ENCODE assay signal across 24 mouse cellular contexts in the genomic region with DNA sequence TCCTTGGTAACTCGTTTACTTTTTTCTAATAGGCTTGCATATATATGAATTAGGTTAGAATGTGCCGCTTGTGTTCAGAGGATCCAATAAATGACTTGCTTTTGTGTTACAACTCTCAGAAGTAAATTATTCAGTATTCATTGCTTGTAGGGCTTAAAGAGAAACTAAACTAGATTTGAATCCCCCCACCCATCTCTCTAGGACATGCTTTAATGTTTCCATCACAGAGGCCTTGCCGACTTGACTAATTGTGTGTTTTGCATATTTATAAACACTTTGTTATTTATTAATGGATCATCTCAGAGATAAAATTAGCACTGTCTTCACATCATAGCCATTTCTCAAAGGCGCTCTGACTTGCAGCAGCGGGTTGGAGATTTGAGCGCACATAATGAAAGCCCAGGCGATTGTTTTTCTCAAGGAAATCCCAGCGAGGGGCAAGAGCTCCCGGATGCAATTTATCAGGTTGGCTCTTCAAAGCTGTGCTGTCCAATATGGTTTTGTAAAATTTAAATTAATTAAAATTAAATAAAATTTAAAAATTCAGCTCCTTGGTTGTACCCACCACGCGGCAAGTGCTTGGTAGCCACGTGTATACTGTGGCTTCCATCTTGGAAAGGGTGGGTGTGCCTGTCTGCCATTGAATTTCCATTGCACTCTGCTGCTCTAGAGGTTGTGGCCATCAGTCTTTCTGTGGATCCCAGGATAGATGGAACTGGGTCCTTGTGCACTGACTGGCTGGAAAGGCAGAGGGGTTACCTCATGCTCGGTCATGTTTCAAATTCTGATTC.
A peak's percentile ranks its signal among the peaks of the same experiment; 100 is the strongest.
DNase-seq lines count a peak whose midpoint lies in the region; ATAC-seq and TF ChIP-seq lines count a peak whose summit lies in the region.
"Had no signal": no experiment of that assay in that cellular context is flagged by ENCODE, and none has a peak within 500 bp of the region (broad histone marks: within the 10 kb centered on the region; RNA-seq: fewer than 3 reads in every experiment).

No protein-coding gene starts in this region.

- 0 out of 2 replicates have a peak, but pooled peaks cover 6% of the 10 kb centered on the region for H3K4me1 ChIP-seq in forebrain, embryonic 13.5 days
- H3K4me1 ChIP-seq in forebrain, postnatal 0 days (ENCODE audit: insufficient read depth), result no peaks in the 10 kb centered on the region
- H3K4me1 ChIP-seq in hindbrain, embryonic 15.5 days (replicated peaks), result no peaks in the 10 kb centered on the region
- no peaks in the 10 kb centered on the region for H3K4me1 ChIP-seq in hindbrain, embryonic 13.5 days (replicated peaks)
- H3K4me1 ChIP-seq in neural tube, embryonic 13.5 days (replicated peaks), result no peaks in the 10 kb centered on the region
- 0 out of 2 replicates have a peak, but pooled peaks cover 10% of the 10 kb centered on the region for H3K4me1 ChIP-seq in neural tube, embryonic 15.5 days
- H3K4me1 ChIP-seq: forebrain, embryonic 15.5 days; heart, embryonic 13.5 days had no signal

- H3K27me3 ChIP-seq in forebrain, embryonic 13.5 days, result no peaks in the 10 kb centered on the region
- H3K27me3 ChIP-seq in forebrain, postnatal 0 days (ENCODE audit: insufficient read depth, low read length), result no peaks in the 10 kb centered on the region
- no peaks in the 10 kb centered on the region for H3K27me3 ChIP-seq in hindbrain, embryonic 15.5 days
- no peaks in the 10 kb centered on the region for H3K27me3 ChIP-seq in hindbrain, embryonic 13.5 days
- H3K27me3 ChIP-seq in neural tube, embryonic 13.5 days, result no peaks in the 10 kb centered on the region
- no peaks in the 10 kb centered on the region for H3K27me3 ChIP-seq in neural tube, embryonic 15.5 days (replicated peaks)
- H3K27me3 ChIP-seq: embryonic facial prominence, embryonic 12.5 days; forebrain, embryonic 15.5 days; heart, embryonic 13.5 days had no signal

- ATAC-seq in forebrain, embryonic 13.5 days, result peak; percentile 19; the same call in 1 of the 2 replicates
- ATAC-seq in forebrain, postnatal 0 days, result no peak
- 0 out of 2 replicates have a peak, but pooled peaks have one; percentile 48 for ATAC-seq in hindbrain, embryonic 15.5 days (ENCODE audit: low FRiP score, low read depth)
- ATAC-seq in hindbrain, embryonic 13.5 days (ENCODE audit: low FRiP score), result no peak
- 0 out of 2 replicates have a peak, but pooled peaks have one; percentile 27 for ATAC-seq in neural tube, embryonic 13.5 days (ENCODE audit: low read depth)
- peak; percentile 41; the same call in 1 of the 2 replicates for ATAC-seq in neural tube, embryonic 15.5 days (ENCODE audit: low FRiP score)
- ATAC-seq: CD4-positive, CD25-positive, alpha-beta regulatory T cell, adult 4 months; forebrain, embryonic 15.5 days had no signal

- H3K9ac ChIP-seq in forebrain, embryonic 13.5 days, result no peak overlapping the region
- no peak overlapping the region for H3K9ac ChIP-seq in forebrain, postnatal 0 days
- no peak overlapping the region for H3K9ac ChIP-seq in hindbrain, embryonic 15.5 days
- no peak overlapping the region for H3K9ac ChIP-seq in hindbrain, embryonic 13.5 days
- no peak overlapping the region for H3K9ac ChIP-seq in neural tube, embryonic 13.5 days
- no peak overlapping the region for H3K9ac ChIP-seq in neural tube, embryonic 15.5 days (replicated peaks)
- H3K9ac ChIP-seq: embryonic facial prominence, embryonic 12.5 days; forebrain, embryonic 15.5 days; heart, embryonic 13.5 days; hindbrain, embryonic 14.5 days had no signal

- H3K4me2 ChIP-seq in forebrain, embryonic 13.5 days, result no peak overlapping the region
- no peak overlapping the region for H3K4me2 ChIP-seq in forebrain, postnatal 0 days (ENCODE audit: low read depth)
- H3K4me2 ChIP-seq in hindbrain, embryonic 15.5 days, result no peak overlapping the region
- H3K4me2 ChIP-seq in hindbrain, embryonic 13.5 days, result no peak overlapping the region
- no peak overlapping the region for H3K4me2 ChIP-seq in neural tube, embryonic 13.5 days
- no peak overlapping the region for H3K4me2 ChIP-seq in neural tube, embryonic 15.5 days
- H3K4me2 ChIP-seq: embryonic facial prominence, embryonic 12.5 days; forebrain, embryonic 15.5 days; heart, embryonic 13.5 days; hindbrain, embryonic 14.5 days had no signal

- no peak for TF ChIP-seq CTCF in forebrain, postnatal 0 days (IDR thresholded peaks at IDR 0.05; ENCODE audit: low read depth)

- H3K9me3 ChIP-seq in forebrain, embryonic 13.5 days (replicated peaks), result no peaks in the 10 kb centered on the region
- no peaks in the 10 kb centered on the region for H3K9me3 ChIP-seq in forebrain, postnatal 0 days (ENCODE audit: low read length)
- H3K9me3 ChIP-seq in hindbrain, embryonic 15.5 days, result no peaks in the 10 kb centered on the region
- no peaks in the 10 kb centered on the region for H3K9me3 ChIP-seq in hindbrain, embryonic 13.5 days
- H3K9me3 ChIP-seq in neural tube, embryonic 13.5 days, result no peaks in the 10 kb centered on the region
- no peaks in the 10 kb centered on the region for H3K9me3 ChIP-seq in neural tube, embryonic 15.5 days (replicated peaks)
- H3K9me3 ChIP-seq: embryonic facial prominence, embryonic 12.5 days; forebrain, embryonic 15.5 days; heart, embryonic 13.5 days had no signal

- 75% methylated on average over 13 of the region's 13 CpGs for WGBS in forebrain, embryonic 13.5 days
- WGBS in forebrain, postnatal 0 days, result 62% methylated on average over 13 of the region's 13 CpGs
- WGBS in hindbrain, embryonic 15.5 days, result 61% methylated on average over 13 of the region's 13 CpGs
- WGBS in hindbrain, embryonic 13.5 days, result 70% methylated on average over 13 of the region's 13 CpGs
- 76% methylated on average over 13 of the region's 13 CpGs for WGBS in neural tube, embryonic 13.5 days
- 65% methylated on average over 13 of the region's 13 CpGs for WGBS in neural tube, embryonic 15.5 days

- no peak overlapping the region for H3K27ac ChIP-seq in forebrain, embryonic 13.5 days
- no peak overlapping the region for H3K27ac ChIP-seq in forebrain, postnatal 0 days (ENCODE audit: low read depth, low read length)
- no peak overlapping the region for H3K27ac ChIP-seq in hindbrain, embryonic 15.5 days (replicated peaks)
- H3K27ac ChIP-seq in hindbrain, embryonic 13.5 days, result no peak overlapping the region
- H3K27ac ChIP-seq in neural tube, embryonic 13.5 days (replicated peaks), result no peak overlapping the region
- H3K27ac ChIP-seq in neural tube, embryonic 15.5 days (replicated peaks), result no peak overlapping the region
- H3K27ac ChIP-seq: embryonic facial prominence, embryonic 12.5 days; forebrain, embryonic 15.5 days; gastrocnemius, adult 2 months; heart, embryonic 13.5 days; hindbrain, embryonic 14.5 days had no signal

- DNase-seq in forebrain, postnatal 0 days, result no peak
- DNase-seq in neural tube, embryonic 10.5 days (ENCODE audit: extremely low spot score, low spot score), result no peak
- no peak for DNase-seq in layer of hippocampus, adult 18-20 months (ENCODE audit: low spot score in 2 of 2)
- DNase-seq: adrenal gland, adult 8-10 months; adrenal gland, postnatal 36 days; B cell, adult 2 months; cerebellum, adult 11 months; cerebellum, adult 9-10 months; cerebellum, postnatal 25 days; gastrocnemius, adult 2 months; gastrocnemius, postnatal 25 days; heart, adult 11 months; heart, postnatal 36 days had no signal

- no peak overlapping the region for H3K4me3 ChIP-seq in forebrain, embryonic 13.5 days
- H3K4me3 ChIP-seq in forebrain, postnatal 0 days (ENCODE audit: low read depth, low read length), result no peak overlapping the region
- no peak overlapping the region for H3K4me3 ChIP-seq in hindbrain, embryonic 15.5 days
- no peak overlapping the region for H3K4me3 ChIP-seq in hindbrain, embryonic 13.5 days
- H3K4me3 ChIP-seq in neural tube, embryonic 13.5 days, result no peak overlapping the region
- no peak overlapping the region for H3K4me3 ChIP-seq in neural tube, embryonic 15.5 days (replicated peaks)
- H3K4me3 ChIP-seq: embryonic facial prominence, embryonic 12.5 days; forebrain, embryonic 15.5 days; gastrocnemius, adult 2 months; heart, embryonic 13.5 days had no signal

- H3K36me3 ChIP-seq in forebrain, embryonic 13.5 days (ENCODE audit: poor library complexity, severe bottlenecking), result no peaks in the 10 kb centered on the region
- no peaks in the 10 kb centered on the region for H3K36me3 ChIP-seq in forebrain, postnatal 0 days (ENCODE audit: insufficient read depth)
- H3K36me3 ChIP-seq in hindbrain, embryonic 15.5 days, result no peaks in the 10 kb centered on the region
- no peaks in the 10 kb centered on the region for H3K36me3 ChIP-seq in hindbrain, embryonic 13.5 days
- H3K36me3 ChIP-seq in neural tube, embryonic 13.5 days, result no peaks in the 10 kb centered on the region
- no peaks in the 10 kb centered on the region for H3K36me3 ChIP-seq in neural tube, embryonic 15.5 days
- H3K36me3 ChIP-seq: embryonic facial prominence, embryonic 12.5 days; forebrain, embryonic 15.5 days; G1E; heart, embryonic 13.5 days had no signal

Comparison
In these comparisons a context has a peak if more than half of its experiments do, and no peak if none do; other contexts are left out.
1. ATAC-seq: peak in forebrain, embryonic 13.5 days (single experiment), hindbrain, embryonic 15.5 days (single experiment), neural tube, embryonic 13.5 days (single experiment) and neural tube, embryonic 15.5 days (single experiment); none in forebrain, postnatal 0 days (single experiment) and hindbrain, embryonic 13.5 days (single experiment).